Mouse (Mus musculus): Measurements from ENCODE around the gene Cdkn2aip. TPM values are rescaled to one million over a fixed set of nuclear protein-coding genes. Genes with fewer than 3 reads are reported as not detected.

Cdkn2aip gene
- polyA plus RNA-seq, 1 experiment from 2014 or later, result 23.0 TPM

DNA sequence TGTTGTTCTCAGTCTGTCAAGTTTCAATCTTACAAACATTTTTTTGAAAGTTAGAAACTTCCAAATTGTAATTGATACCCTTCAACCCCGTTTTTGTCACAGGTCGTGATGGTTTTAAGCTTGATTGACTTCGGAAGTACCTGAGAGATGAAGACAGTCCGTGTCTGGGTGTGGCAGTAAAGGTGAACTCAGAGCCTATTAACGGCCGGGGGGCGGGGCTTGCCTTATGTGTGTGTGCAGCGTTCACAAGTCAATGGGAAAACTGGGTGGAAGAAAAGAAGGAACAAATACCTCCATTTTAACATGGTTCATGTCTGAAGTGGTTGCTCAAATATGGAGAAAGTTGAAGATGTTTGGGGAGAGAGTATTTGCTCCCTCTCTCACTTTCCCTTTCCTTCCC is 35.8 kb upstream of the Cdkn2aip start:
- no peak overlapping the region for H3K4me3 ChIP-seq (ENCODE audit: low read depth, low read length)
- H3K36me3 ChIP-seq (ENCODE audit: insufficient read depth, low read length), result no peaks in the 10 kb centered on the region
- ATAC-seq (no peak), DNase-seq (ENCODE audit: low spot score) (no peak)
- TF ChIP-seq CTCF (IDR thresholded peaks at IDR 0.05) (no peak), EP300 (IDR thresholded peaks at IDR 0.05) (no peak)
- no peaks in the 10 kb centered on the region for H3K27me3 ChIP-seq (replicated peaks; ENCODE audit: insufficient read depth, low read length)
- WGBS, result 62% methylated on average over 8 of the region's 8 CpGs
- no peak overlapping the region for H3K4me2 ChIP-seq (replicated peaks; ENCODE audit: low read depth, low read length)
- no peak overlapping the region for H3K9ac ChIP-seq (replicated peaks; ENCODE audit: low read depth)
- no peak overlapping the region for H3K27ac ChIP-seq (ENCODE audit: low read length)
- no peaks in the 10 kb centered on the region for H3K4me1 ChIP-seq (ENCODE audit: insufficient read depth, low read depth, low read length)
- H3K9me3 ChIP-seq (ENCODE audit: low read length), result no peaks in the 10 kb centered on the region

- H3K4me2 ChIP-seq (replicated peaks; ENCODE audit: low read depth, low read length), result no peak overlapping the region
- H3K9ac ChIP-seq (replicated peaks; ENCODE audit: low read depth), result no peak overlapping the region
- H3K9me3 ChIP-seq (ENCODE audit: low read length), result no peaks in the 10 kb centered on the region
- H3K36me3 ChIP-seq (ENCODE audit: insufficient read depth, low read length), result no peaks in the 10 kb centered on the region
- 73% methylated on average over 12 of the region's 12 CpGs for WGBS
- no peak for TF ChIP-seq EP300 (IDR thresholded peaks at IDR 0.05)
- TF ChIP-seq CTCF (IDR thresholded peaks at IDR 0.05), result no peak
- H3K4me3 ChIP-seq (ENCODE audit: low read depth, low read length), result no peak overlapping the region
- no peak overlapping the region for H3K27ac ChIP-seq (ENCODE audit: low read length)
- no peaks in the 10 kb centered on the region for H3K27me3 ChIP-seq (replicated peaks; ENCODE audit: insufficient read depth, low read length)
- ATAC-seq (no peak), DNase-seq (ENCODE audit: low spot score) (no peak)
- no peaks in the 10 kb centered on the region for H3K4me1 ChIP-seq (ENCODE audit: insufficient read depth, low read depth, low read length)
Observed at GRCm38 (mm10) chr8:47746304-47746703, 32.6 kb upstream of the Cdkn2aip start.

DNA sequence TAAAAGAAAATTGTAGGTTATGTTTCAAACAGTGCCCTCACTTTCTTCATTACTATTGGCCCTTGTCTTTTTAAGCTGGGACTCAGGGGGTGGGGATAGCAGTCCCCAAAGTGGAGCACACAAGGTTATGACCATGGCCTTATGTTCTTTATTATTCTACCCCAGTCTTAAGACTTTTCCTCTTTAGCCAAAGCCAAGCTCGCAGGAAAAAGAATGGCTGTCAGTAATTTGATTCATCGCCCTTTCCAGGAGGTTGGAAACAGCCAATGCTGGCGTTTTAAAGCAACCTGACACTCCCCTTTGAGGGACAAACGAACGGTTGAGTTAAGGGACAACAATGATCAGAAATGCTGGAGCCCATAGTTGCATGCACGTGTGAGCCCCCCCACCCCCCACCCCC is 32.1 kb upstream of the Cdkn2aip start:
- 36% methylated on average over 6 of the region's 6 CpGs for WGBS
- Histone ChIP-seq H3K4me2 (replicated peaks; ENCODE audit: low read depth, low read length) (no peak overlapping the region), H3K9ac (replicated peaks; ENCODE audit: low read depth) (no peak overlapping the region), H3K4me1 (ENCODE audit: insufficient read depth, low read depth, low read length) (no peaks in the 10 kb centered on the region), H3K4me3 (ENCODE audit: low read depth, low read length) (no peak overlapping the region), H3K27ac (ENCODE audit: low read length) (no peak overlapping the region), H3K27me3 (replicated peaks; ENCODE audit: insufficient read depth, low read length) (no peaks in the 10 kb centered on the region), H3K9me3 (ENCODE audit: low read length) (no peaks in the 10 kb centered on the region), H3K36me3 (ENCODE audit: insufficient read depth, low read length) (no peaks in the 10 kb centered on the region)
- DNase-seq (ENCODE audit: low spot score) (no peak), ATAC-seq (no peak)
- TF ChIP-seq EP300 (IDR thresholded peaks at IDR 0.05) (no peak), CTCF (IDR thresholded peaks at IDR 0.05) (no peak)

- WGBS, result 76% methylated on average over 9 of the region's 9 CpGs
- no peaks in the 10 kb centered on the region for H3K4me1 ChIP-seq (ENCODE audit: insufficient read depth, low read depth, low read length)
- ATAC-seq (no peak), DNase-seq (ENCODE audit: low spot score) (no peak)
- no peak overlapping the region for H3K27ac ChIP-seq (ENCODE audit: low read length)
- H3K9me3 ChIP-seq (ENCODE audit: low read length), result no peaks in the 10 kb centered on the region
- no peaks in the 10 kb centered on the region for H3K27me3 ChIP-seq (replicated peaks; ENCODE audit: insufficient read depth, low read length)
- H3K36me3 ChIP-seq (ENCODE audit: insufficient read depth, low read length), result no peaks in the 10 kb centered on the region
- H3K4me2 ChIP-seq (replicated peaks; ENCODE audit: low read depth, low read length), result no peak overlapping the region
- no peak overlapping the region for H3K4me3 ChIP-seq (ENCODE audit: low read depth, low read length)
- TF ChIP-seq EP300 (IDR thresholded peaks at IDR 0.05) (no peak), CTCF (IDR thresholded peaks at IDR 0.05) (no peak)
- H3K9ac ChIP-seq (replicated peaks; ENCODE audit: low read depth), result no peak overlapping the region
Observed at GRCm38 (mm10) chr8:47744803-47745202, 31.1 kb upstream of the Cdkn2aip start.

DNA sequence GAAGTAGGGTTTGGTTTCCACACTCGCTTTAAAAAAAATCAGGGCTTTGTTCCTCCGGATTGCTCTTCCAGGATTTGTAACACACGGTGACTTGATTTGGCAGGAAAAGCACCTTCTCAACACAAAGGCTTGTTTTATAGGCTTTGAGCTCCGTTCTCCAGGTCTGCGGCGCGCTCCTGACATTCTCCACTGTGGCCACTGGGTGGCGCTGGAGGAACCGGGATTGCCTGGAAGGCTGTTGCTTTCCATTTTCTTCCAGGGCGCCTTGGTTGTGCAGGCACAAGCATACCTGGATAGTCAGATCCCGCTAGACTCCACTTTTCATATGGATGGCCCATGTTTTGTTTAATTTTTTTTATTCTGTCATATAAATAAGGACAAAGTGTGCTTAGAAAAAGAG is 29.7 kb upstream of the Cdkn2aip start:
- no peaks in the 10 kb centered on the region for H3K9me3 ChIP-seq (ENCODE audit: low read length)
- DNase-seq (ENCODE audit: low spot score) (peak; percentile 79), ATAC-seq (no peak; the same call in 1 of the 2 replicates)
- H3K4me1 ChIP-seq (ENCODE audit: insufficient read depth, low read depth, low read length), result no peaks in the 10 kb centered on the region
- H3K4me3 ChIP-seq (ENCODE audit: low read depth, low read length), result no peak overlapping the region
- TF ChIP-seq CTCF (IDR thresholded peaks at IDR 0.05) (peak; percentile 93), EP300 (IDR thresholded peaks at IDR 0.05) (no peak)
- no peaks in the 10 kb centered on the region for H3K36me3 ChIP-seq (ENCODE audit: insufficient read depth, low read length)
- H3K9ac ChIP-seq (replicated peaks; ENCODE audit: low read depth), result no peak overlapping the region
- no peak overlapping the region for H3K27ac ChIP-seq (ENCODE audit: low read length)
- no peak overlapping the region for H3K4me2 ChIP-seq (replicated peaks; ENCODE audit: low read depth, low read length)
- 5% methylated on average over 11 of the region's 11 CpGs for WGBS
- H3K27me3 ChIP-seq (replicated peaks; ENCODE audit: insufficient read depth, low read length), result no peaks in the 10 kb centered on the region

DNA sequence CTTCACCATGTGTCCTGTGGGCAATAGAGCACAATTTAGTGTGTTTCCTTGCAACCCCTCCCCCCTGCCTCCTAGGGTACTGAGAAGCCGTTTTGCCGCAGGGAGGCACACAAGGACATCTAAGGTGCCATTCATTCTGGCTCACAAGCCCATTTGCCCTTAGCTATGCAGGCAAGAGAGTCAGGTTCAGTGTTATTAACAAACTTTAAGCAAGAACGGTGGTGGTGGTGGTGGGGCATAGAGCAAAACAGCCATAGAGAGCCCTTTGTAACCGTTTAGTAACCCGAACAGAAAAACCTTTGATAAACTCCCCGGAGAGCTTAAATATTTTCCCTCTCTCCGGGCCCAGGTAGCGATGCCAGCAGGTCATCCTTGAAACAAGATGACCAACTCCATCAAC is 29.3 kb upstream of the Cdkn2aip start:
- DNase-seq (ENCODE audit: low spot score) (no peak), ATAC-seq (no peak)
- Histone ChIP-seq H3K36me3 (ENCODE audit: insufficient read depth, low read length) (no peaks in the 10 kb centered on the region), H3K27ac (ENCODE audit: low read length) (no peak overlapping the region), H3K9me3 (ENCODE audit: low read length) (no peaks in the 10 kb centered on the region), H3K4me3 (ENCODE audit: low read depth, low read length) (no peak overlapping the region), H3K4me1 (ENCODE audit: insufficient read depth, low read depth, low read length) (no peaks in the 10 kb centered on the region), H3K9ac (replicated peaks; ENCODE audit: low read depth) (no peak overlapping the region), H3K4me2 (replicated peaks; ENCODE audit: low read depth, low read length) (no peak overlapping the region), H3K27me3 (replicated peaks; ENCODE audit: insufficient read depth, low read length) (no peaks in the 10 kb centered on the region)
- WGBS, result 20% methylated on average over 8 of the region's 8 CpGs
- no peak for TF ChIP-seq CTCF (IDR thresholded peaks at IDR 0.05)
- no peak for TF ChIP-seq EP300 (IDR thresholded peaks at IDR 0.05)

DNA sequence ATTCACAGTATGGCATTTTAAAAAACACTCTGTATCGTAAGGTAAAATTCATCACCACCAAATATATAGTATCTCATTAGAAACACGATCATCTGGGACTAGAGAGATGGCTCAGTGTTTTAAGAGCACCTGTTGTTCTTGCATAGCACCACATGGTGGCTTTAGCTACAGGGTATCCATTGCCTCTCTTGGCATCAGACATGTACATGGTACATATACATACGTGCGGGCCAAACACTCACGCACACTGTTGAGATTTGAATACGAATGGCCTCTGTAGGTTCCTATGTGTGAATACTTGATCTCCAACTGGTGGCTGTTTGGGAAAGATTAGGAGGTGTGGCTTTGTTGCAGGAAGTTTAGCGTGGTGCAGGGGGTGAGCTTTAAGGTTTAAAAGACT is 28.6 kb upstream of the Cdkn2aip start:
- Histone ChIP-seq H3K4me1 (ENCODE audit: insufficient read depth, low read depth, low read length) (no peaks in the 10 kb centered on the region), H3K4me3 (ENCODE audit: low read depth, low read length) (no peak overlapping the region), H3K9me3 (ENCODE audit: low read length) (no peaks in the 10 kb centered on the region), H3K4me2 (replicated peaks; ENCODE audit: low read depth, low read length) (no peak overlapping the region), H3K36me3 (ENCODE audit: insufficient read depth, low read length) (no peaks in the 10 kb centered on the region), H3K27me3 (replicated peaks; ENCODE audit: insufficient read depth, low read length) (no peaks in the 10 kb centered on the region), H3K27ac (ENCODE audit: low read length) (no peak overlapping the region), H3K9ac (replicated peaks; ENCODE audit: low read depth) (no peak overlapping the region)
- DNase-seq (ENCODE audit: low spot score) (no peak), ATAC-seq (no peak)
- peak; percentile 18; the same call in 1 of the 2 replicates for TF ChIP-seq CTCF (IDR thresholded peaks at IDR 0.05)
- TF ChIP-seq EP300 (IDR thresholded peaks at IDR 0.05), result no peak
- 79% methylated on average over 7 of the region's 7 CpGs for WGBS

All from lung, postnatal 0 days (tissue).